ENCODE assay signal across 8 mouse cellular contexts in the genomic region with DNA sequence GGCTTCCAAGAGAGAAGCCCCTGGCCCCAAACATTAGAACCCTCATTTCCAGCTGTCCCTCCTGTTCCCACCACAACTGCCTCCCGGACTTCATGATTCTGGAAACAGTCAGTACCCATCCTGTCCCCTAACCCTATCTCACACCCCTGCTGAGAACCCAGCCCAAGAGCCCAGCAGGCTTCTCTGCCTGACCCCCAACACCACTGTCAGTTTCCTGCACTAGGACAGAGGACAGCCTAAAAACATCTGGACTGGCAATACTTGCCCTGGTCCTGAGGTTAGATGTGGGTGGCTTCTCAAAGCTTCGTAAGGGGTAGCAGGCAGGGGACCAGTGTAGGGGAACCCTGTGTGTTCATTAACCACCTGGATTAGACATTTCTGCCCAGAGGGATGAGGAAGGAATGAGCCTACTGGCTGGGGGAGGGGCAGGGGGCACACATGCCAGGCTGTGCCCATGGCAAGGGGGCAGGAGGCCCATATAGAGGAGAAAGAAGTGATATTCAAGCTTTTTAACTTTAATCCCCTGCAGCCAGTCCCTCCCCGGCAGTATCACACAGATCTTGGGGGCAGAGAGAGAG.
DNase-seq lines count a peak whose midpoint lies in the region; ATAC-seq and TF ChIP-seq lines count a peak whose summit lies in the region.

No protein-coding gene starts in this region.

- H3K36me3 ChIP-seq in lung, embryonic 16.5 days (ENCODE audit: control insufficient read depth, insufficient read depth, low read length) = no peaks in the 10 kb centered on the region
- no peaks in the 10 kb centered on the region for H3K36me3 ChIP-seq in heart, embryonic 16.5 days (ENCODE audit: control insufficient read depth, insufficient read depth)
- no peaks in the 10 kb centered on the region for H3K36me3 ChIP-seq in small intestine, adult 2 months (ENCODE audit: control insufficient read depth, insufficient read depth, low read length)

- WGBS in lung, embryonic 16.5 days = 41% methylated on average over 3 of the region's 3 CpGs
- WGBS in heart, embryonic 16.5 days = 36% methylated on average over 3 of the region's 3 CpGs
- WGBS in small intestine, adult 2 months = 42% methylated on average over 3 of the region's 3 CpGs

- no peak for TF ChIP-seq CTCF in small intestine, adult 2 months (IDR thresholded peaks at IDR 0.05; ENCODE audit: extremely low read depth, insufficient read length, insufficient replicate concordance, low read depth, low read length)

- ATAC-seq in lung, embryonic 16.5 days (ENCODE audit: low read depth) = no peak
- no peak for ATAC-seq in heart, embryonic 16.5 days (replicated peaks; ENCODE audit: extremely low read depth, insufficient read depth, low FRiP score)

- peak overlapping the region; percentile 67 for H3K4me3 ChIP-seq in lung, embryonic 16.5 days (ENCODE audit: low read length)
- H3K4me3 ChIP-seq in heart, embryonic 16.5 days (ENCODE audit: low read length) = peak overlapping the region; percentile 65
- H3K4me3 ChIP-seq in small intestine, adult 2 months (ENCODE audit: low read depth, low read length) = peak overlapping the region; percentile 79

- no peak for DNase-seq in lung, postnatal 25 days (ENCODE audit: low spot score)
- peak; percentile 93 to 94 for DNase-seq in kidney, postnatal 36 days
- DNase-seq in gastrocnemius, adult 18-20 months (ENCODE audit: low spot score) = no peak
- DNase-seq in T-cell, adult 2 months (ENCODE audit: low spot score) = no peak
- no peak for DNase-seq in cerebellum, adult 11-12 months

- H3K9me3 ChIP-seq in lung, embryonic 16.5 days (ENCODE audit: control insufficient read depth, low read length) = no peaks in the 10 kb centered on the region
- H3K9me3 ChIP-seq in heart, embryonic 16.5 days (replicated peaks; ENCODE audit: control insufficient read depth, low read length) = no peaks in the 10 kb centered on the region

- H3K27me3 ChIP-seq in lung, embryonic 16.5 days (ENCODE audit: control insufficient read depth, insufficient read depth, low read depth, low read length) = no peaks in the 10 kb centered on the region
- H3K27me3 ChIP-seq in heart, embryonic 16.5 days (ENCODE audit: control insufficient read depth, insufficient read depth, low read length) = no peaks in the 10 kb centered on the region
- peaks cover 3% of the 10 kb centered on the region; the same call in 1 of the 2 replicates for H3K27me3 ChIP-seq in small intestine, adult 2 months (ENCODE audit: control insufficient read depth, insufficient read depth, low read length)

- H3K27ac ChIP-seq in lung, embryonic 16.5 days (ENCODE audit: low read length) = peak overlapping the region; percentile 72
- H3K27ac ChIP-seq in heart, embryonic 16.5 days (ENCODE audit: low read length) = peak overlapping the region; percentile 69
- H3K27ac ChIP-seq in small intestine, adult 2 months (ENCODE audit: insufficient read depth, low read depth, low read length) = peak overlapping the region; percentile 86

- peak overlapping the region; percentile 72 for H3K4me2 ChIP-seq in lung, embryonic 16.5 days (ENCODE audit: low read depth, low read length)
- H3K4me2 ChIP-seq in heart, embryonic 16.5 days (ENCODE audit: low read depth, low read length) = peak overlapping the region; percentile 74

- peak overlapping the region; percentile 78 for H3K9ac ChIP-seq in lung, embryonic 16.5 days (ENCODE audit: low read length)
- H3K9ac ChIP-seq in heart, embryonic 16.5 days (ENCODE audit: low read length) = peak overlapping the region; percentile 77

- H3K4me1 ChIP-seq in lung, embryonic 16.5 days (replicated peaks; ENCODE audit: control insufficient read depth, insufficient read depth, low read length) = peaks cover 63% of the 10 kb centered on the region
- peaks cover 94% of the 10 kb centered on the region for H3K4me1 ChIP-seq in heart, embryonic 16.5 days (ENCODE audit: control insufficient read depth, insufficient read depth, low read length)
- H3K4me1 ChIP-seq in small intestine, adult 2 months (ENCODE audit: control insufficient read depth, insufficient read depth, insufficient read length, low read length) = no peaks in the 10 kb centered on the region; the same call in 1 of the 2 replicates

- no peak for TF ChIP-seq POLR2A in small intestine, adult 2 months (IDR thresholded peaks at IDR 0.05; ENCODE audit: low read depth, low read length)

Comparison
In these comparisons a context has a peak if more than half of its experiments do, and no peak if none do; other contexts are left out.
1. DNase-seq: peak in kidney, postnatal 36 days (2 of 2); none in lung, postnatal 25 days (single experiment), gastrocnemius, adult 18-20 months (single experiment), T-cell, adult 2 months (single experiment) and cerebellum, adult 11-12 months (single experiment).
2. Peak in every context shown above with its lines, with median percentiles within 50 percentile points of each other: H3K27ac ChIP-seq and H3K4me3 ChIP-seq.